Mouse (Mus musculus): Measurements from ENCODE around the gene Pdzrn4. TPM values are rescaled to one million over a fixed set of nuclear protein-coding genes. Genes with fewer than 3 reads are reported as not detected.

The Pdzrn4 gene
- polyA plus RNA-seq, 1 experiment from 2014 or later: 1.3 TPM

- 54% methylated on average over 1 of the region's 1 CpGs for WGBS
These were observed 119.0 kb downstream of the Pdzrn4 start for GRCm38 (mm10) chr15:92515651-92516050.

GRCm38 (mm10) chr15:92520677-92521225, 124.1 kb downstream of the Pdzrn4 start:
- WGBS: 67% methylated on average over 19 of the region's 19 CpGs
- DNase-seq (ENCODE audit: low spot score): no peak
- Histone ChIP-seq H3K4me3 (no peak overlapping the region), H3K9me3 (no peaks in the 10 kb centered on the region), H3K27ac (replicated peaks) (no peak overlapping the region), H3K4me1 (0 out of 2 replicates have a peak, but pooled peaks cover 5% of the 10 kb centered on the region), H3K27me3 (replicated peaks; ENCODE audit: low read depth, poor library complexity, severe bottlenecking) (0 out of 2 replicates have a peak, but pooled peaks cover 4% of the 10 kb centered on the region), H3K36me3 (replicated peaks) (no peaks in the 10 kb centered on the region)

More at GRCm38 (mm10) chr15:92515651-92516050, 119.0 kb downstream of the Pdzrn4 start:
- Histone ChIP-seq H3K4me3 (no peak overlapping the region), H3K4me1 (no peaks in the 10 kb centered on the region), H3K27ac (replicated peaks) (no peak overlapping the region), H3K36me3 (replicated peaks) (no peaks in the 10 kb centered on the region), H3K9me3 (no peaks in the 10 kb centered on the region), H3K27me3 (replicated peaks; ENCODE audit: low read depth, poor library complexity, severe bottlenecking) (no peaks in the 10 kb centered on the region)
- no peak for DNase-seq (ENCODE audit: low spot score)

GRCm38 (mm10) chr15:92521686-92522085, 125.0 kb downstream of the Pdzrn4 start:
- WGBS: 17% methylated on average over 7 of the region's 7 CpGs
- H3K9me3 ChIP-seq: no peaks in the 10 kb centered on the region
- H3K4me1 ChIP-seq: 0 out of 2 replicates have a peak, but pooled peaks cover 5% of the 10 kb centered on the region
- H3K27me3 ChIP-seq (replicated peaks; ENCODE audit: low read depth, poor library complexity, severe bottlenecking): 0 out of 2 replicates have a peak, but pooled peaks cover 4% of the 10 kb centered on the region
- no peak overlapping the region for H3K27ac ChIP-seq (replicated peaks)
- no peak overlapping the region for H3K4me3 ChIP-seq
- no peaks in the 10 kb centered on the region for H3K36me3 ChIP-seq (replicated peaks)
- peak; percentile 11 for DNase-seq (ENCODE audit: low spot score)

- Histone ChIP-seq H3K27ac (replicated peaks) (no peak overlapping the region), H3K36me3 (replicated peaks) (no peaks in the 10 kb centered on the region), H3K4me3 (no peak overlapping the region), H3K27me3 (replicated peaks; ENCODE audit: low read depth, poor library complexity, severe bottlenecking) (0 out of 2 replicates have a peak, but pooled peaks cover 4% of the 10 kb centered on the region), H3K4me1 (0 out of 2 replicates have a peak, but pooled peaks cover 5% of the 10 kb centered on the region), H3K9me3 (0 out of 2 replicates have a peak, but pooled peaks cover 4% of the 10 kb centered on the region)
- no peak for DNase-seq (ENCODE audit: low spot score)
- WGBS: 36% methylated on average over 2 of the region's 2 CpGs
These were observed 128.2 kb downstream of the Pdzrn4 start for GRCm38 (mm10) chr15:92524917-92525316.

- Histone ChIP-seq H3K36me3 (replicated peaks) (no peaks in the 10 kb centered on the region), H3K27ac (replicated peaks) (no peak overlapping the region), H3K4me1 (0 out of 2 replicates have a peak, but pooled peaks cover 5% of the 10 kb centered on the region), H3K4me3 (no peak overlapping the region), H3K27me3 (replicated peaks; ENCODE audit: low read depth, poor library complexity, severe bottlenecking) (0 out of 2 replicates have a peak, but pooled peaks cover 4% of the 10 kb centered on the region), H3K9me3 (0 out of 2 replicates have a peak, but pooled peaks cover 4% of the 10 kb centered on the region)
- DNase-seq (ENCODE audit: low spot score): no peak
- WGBS: 94% methylated on average over 9 of the region's 9 CpGs
These were observed 128.7 kb downstream of the Pdzrn4 start for GRCm38 (mm10) chr15:92525416-92525815.

- H3K4me3 ChIP-seq: no peak overlapping the region
- H3K27ac ChIP-seq (replicated peaks): no peak overlapping the region
- H3K27me3 ChIP-seq (replicated peaks; ENCODE audit: low read depth, poor library complexity, severe bottlenecking): 0 out of 2 replicates have a peak, but pooled peaks cover 4% of the 10 kb centered on the region
- 0 out of 2 replicates have a peak, but pooled peaks cover under 1% of the 10 kb centered on the region for H3K4me1 ChIP-seq
- peak; percentile 15 for DNase-seq (ENCODE audit: low spot score)
- 70% methylated on average over 4 of the region's 4 CpGs for WGBS
- no peaks in the 10 kb centered on the region for H3K36me3 ChIP-seq (replicated peaks)
- H3K9me3 ChIP-seq: 0 out of 2 replicates have a peak, but pooled peaks cover 4% of the 10 kb centered on the region
These were observed 130.1 kb downstream of the Pdzrn4 start for GRCm38 (mm10) chr15:92526731-92527130.

GRCm38 (mm10) chr15:92543252-92543651, 146.6 kb downstream of the Pdzrn4 start:
- WGBS: 6% methylated on average over 1 of the region's 1 CpGs
- Histone ChIP-seq H3K4me3 (no peak overlapping the region), H3K4me1 (0 out of 2 replicates have a peak, but pooled peaks cover 4% of the 10 kb centered on the region), H3K9me3 (no peaks in the 10 kb centered on the region), H3K36me3 (replicated peaks) (no peaks in the 10 kb centered on the region), H3K27me3 (replicated peaks; ENCODE audit: low read depth, poor library complexity, severe bottlenecking) (no peaks in the 10 kb centered on the region), H3K27ac (replicated peaks) (no peak overlapping the region)
- DNase-seq (ENCODE audit: low spot score): no peak

GRCm38 (mm10) chr15:92547294-92547911, 150.7 kb downstream of the Pdzrn4 start:
- DNase-seq (ENCODE audit: low spot score): no peak
- WGBS: 68% methylated on average over 9 of the region's 9 CpGs
- no peaks in the 10 kb centered on the region for H3K9me3 ChIP-seq
- no peak overlapping the region for H3K27ac ChIP-seq (replicated peaks)
- 0 out of 2 replicates have a peak, but pooled peaks cover 4% of the 10 kb centered on the region for H3K4me1 ChIP-seq
- H3K36me3 ChIP-seq (replicated peaks): no peaks in the 10 kb centered on the region
- no peaks in the 10 kb centered on the region for H3K27me3 ChIP-seq (replicated peaks; ENCODE audit: low read depth, poor library complexity, severe bottlenecking)
- H3K4me3 ChIP-seq: no peak overlapping the region

GRCm38 (mm10) chr15:92555012-92555574, 158.4 kb downstream of the Pdzrn4 start:
- H3K27me3 ChIP-seq (replicated peaks; ENCODE audit: low read depth, poor library complexity, severe bottlenecking): no peaks in the 10 kb centered on the region
- 74% methylated on average over 7 of the region's 7 CpGs for WGBS
- no peak for DNase-seq (ENCODE audit: low spot score)
- no peaks in the 10 kb centered on the region for H3K9me3 ChIP-seq
- H3K27ac ChIP-seq (replicated peaks): no peak overlapping the region
- H3K4me1 ChIP-seq: no peaks in the 10 kb centered on the region
- H3K4me3 ChIP-seq: no peak overlapping the region
- H3K36me3 ChIP-seq (replicated peaks): no peaks in the 10 kb centered on the region

- H3K4me3 ChIP-seq: no peak overlapping the region
- no peak overlapping the region for H3K27ac ChIP-seq (replicated peaks)
- no peaks in the 10 kb centered on the region for H3K4me1 ChIP-seq
- no peaks in the 10 kb centered on the region for H3K9me3 ChIP-seq
- H3K27me3 ChIP-seq (replicated peaks; ENCODE audit: low read depth, poor library complexity, severe bottlenecking): no peaks in the 10 kb centered on the region
- no peaks in the 10 kb centered on the region for H3K36me3 ChIP-seq (replicated peaks)
- no peak for DNase-seq (ENCODE audit: low spot score)
- 70% methylated on average over 3 of the region's 3 CpGs for WGBS
These were observed 159.0 kb downstream of the Pdzrn4 start for GRCm38 (mm10) chr15:92555716-92556115.

GRCm38 (mm10) chr15:92558592-92558991, 161.9 kb downstream of the Pdzrn4 start:
- Histone ChIP-seq H3K9me3 (no peaks in the 10 kb centered on the region), H3K36me3 (replicated peaks) (no peaks in the 10 kb centered on the region), H3K27ac (replicated peaks) (no peak overlapping the region), H3K4me1 (no peaks in the 10 kb centered on the region), H3K4me3 (no peak overlapping the region), H3K27me3 (replicated peaks; ENCODE audit: low read depth, poor library complexity, severe bottlenecking) (no peaks in the 10 kb centered on the region)
- no peak for DNase-seq (ENCODE audit: low spot score)
- WGBS: 92% methylated on average over 5 of the region's 5 CpGs

- 87% methylated on average over 6 of the region's 6 CpGs for WGBS
- Histone ChIP-seq H3K4me3 (no peak overlapping the region), H3K27me3 (replicated peaks; ENCODE audit: low read depth, poor library complexity, severe bottlenecking) (no peaks in the 10 kb centered on the region), H3K9me3 (no peaks in the 10 kb centered on the region), H3K4me1 (no peaks in the 10 kb centered on the region), H3K27ac (replicated peaks) (no peak overlapping the region), H3K36me3 (replicated peaks) (no peaks in the 10 kb centered on the region)
- DNase-seq (ENCODE audit: low spot score): no peak
These were observed 165.5 kb downstream of the Pdzrn4 start for GRCm38 (mm10) chr15:92562149-92562548.
